Mouse (Mus musculus): ENCODE data around the gene Phf14.

DNA sequence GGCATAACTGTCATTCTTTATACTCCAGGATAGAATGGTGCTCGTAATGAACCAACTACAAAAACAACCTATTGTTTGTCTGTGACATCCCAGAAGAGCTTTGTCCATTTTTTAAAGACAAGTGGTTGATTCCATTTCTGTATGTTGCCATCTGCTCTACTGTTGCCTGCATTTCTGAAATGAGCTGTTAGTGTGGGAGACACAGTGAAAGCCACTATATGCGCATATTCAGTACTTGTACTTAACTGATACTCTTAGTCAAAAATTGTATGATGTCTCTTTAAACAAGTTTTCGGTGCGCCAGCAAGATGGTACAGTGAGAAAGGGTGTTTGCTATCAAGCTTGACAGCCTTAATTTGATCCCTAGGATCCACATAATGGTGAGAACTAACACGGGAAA, 177.1 kb downstream of the Phf14 start:
- TF ChIP-seq CTCF (IDR thresholded peaks at IDR 0.05; ENCODE audit: low read depth, low read length) (no peak), POLR2A (IDR thresholded peaks at IDR 0.05; ENCODE audit: extremely low read depth, insufficient read depth, low read length) (no peak)
